Mouse (Mus musculus) liver, embryonic 14.5 days (tissue): ENCODE data around the gene Lrp10. TPM values are rescaled to one million over a fixed set of nuclear protein-coding genes. Genes with fewer than 3 reads are reported as not detected.

Experiments
- ATAC-seq: fragments of 200-750 bp; cut with Nextera tagmentation; 2 replicates; pipeline ENCODE4 v1.8.0; 2017; ENCODE audit warnings: moderate number of reproducible peaks, mild to moderate bottlenecking, moderate library complexity; ENCODE audit not compliant: insufficient read depth
- DNase-seq, 3 experiments: peaks; one replicate each; pipeline ENCODE4 v3.0.0-alpha.2; 2012 to 2013; ENCODE audit warnings: low read depth in 3 of 3, low spot score in 3 of 3
- H3K27ac ChIP-seq: fragments of 300-500 bp; sonication (generic); 2 replicates; pipeline ENCODE4 v1.5.1; 2014; ENCODE audit warnings: moderate library complexity, mild to moderate bottlenecking, control low read depth, inconsistent platforms
- H3K27me3 ChIP-seq: fragments of 300-500 bp; sonication (generic); 2 replicates; pipeline ENCODE4 v1.6.1; 2014; ENCODE audit warnings: mild to moderate bottlenecking, low read length, moderate library complexity; ENCODE audit not compliant: control insufficient read depth, insufficient read depth
- H3K36me3 ChIP-seq: fragments of 300-500 bp; sonication (generic); replicated peaks from 2 replicates; pipeline ENCODE4 v1.6.1; 2014; ENCODE audit warnings: low read depth; ENCODE audit not compliant: control insufficient read depth, insufficient read depth
- H3K4me1 ChIP-seq, 2 experiments: fragments of 200-500 bp in 1 of 2; fragments of 300-500 bp in 1 of 2; sonication (generic) in 1 of 2; replicated peaks; 2 replicates each; pipeline ENCODE4 v1.6.1; 2012 to 2014; ENCODE audit warnings: antibody characterized with exemption in 1 of 2, inconsistent platforms in 1 of 2, low read length in 1 of 2; ENCODE audit not compliant: control insufficient read depth in 2 of 2, insufficient read depth in 2 of 2
- H3K4me2 ChIP-seq: fragments of 300-500 bp; sonication (generic); 2 replicates; pipeline ENCODE4 v1.6.1; 2014; ENCODE audit warnings: low read depth, mild to moderate bottlenecking, control low read depth, moderate library complexity
- H3K4me3 ChIP-seq, 2 experiments: fragments of 200-500 bp in 1 of 2; fragments of 300-500 bp in 1 of 2; sonication (generic) in 1 of 2; 2 replicates each; pipeline ENCODE4 v1.5.1; 2012 to 2014; ENCODE audit warnings: low read depth in 2 of 2, low read length in 2 of 2, mild to moderate bottlenecking in 2 of 2, control low read depth in 1 of 2, inconsistent platforms in 1 of 2, moderate library complexity in 1 of 2; ENCODE audit not compliant: insufficient read depth in 1 of 2
- H3K9ac ChIP-seq: fragments of 300-500 bp; sonication (generic); replicated peaks from 2 replicates; pipeline ENCODE4 v1.6.1; 2014; ENCODE audit warnings: mild to moderate bottlenecking, control low read depth, moderate library complexity
- H3K9me3 ChIP-seq: fragments of 300-500 bp; sonication (generic); 2 replicates; pipeline ENCODE4 v1.6.1; 2016; ENCODE audit warnings: low read length, mixed read lengths; ENCODE audit not compliant: control insufficient read depth
- CTCF ChIP-seq: IDR thresholded peaks from 2 replicates; pipeline ENCODE4 v1.5.1; 2016; ENCODE audit warnings: antibody characterized with exemption, low read depth, control low read depth
- EP300 ChIP-seq: IDR thresholded peaks from 2 replicates; pipeline ENCODE4 v1.6.1; 2016; ENCODE audit warnings: antibody characterized with exemption, low read depth
- WGBS: fragments of 180-500 bp; shearing (Covaris S2); extraction: QIAGEN DNeasy Blood & Tissue Kit; methylation state at CpG from one replicate; pipeline ENCODE4 v1.1.7; 2014; ENCODE audit not compliant: insufficient replicate concordance; 5-methylcytosine and 5-hydroxymethylcytosine counted together
- polyA plus RNA-seq, 2 experiments: library from polyadenylated mRNA; depleted of rRNA in 1 of 2; stranded (reverse) in 1 of 2; unstranded in 1 of 2; fragments of >200 nt; fragmentation: Nextera tagmentation in 1 of 2; extraction: Ambion mirVana in 1 of 2; gene quantifications; 2 replicates each; pipeline versions ENCODE4 v1.2.1 to v1.2.3; 2012 to 2014

Gene Lrp10
- polyA plus RNA-seq, 2 experiments: 11.1 to 12.9 TPM

- TF ChIP-seq CTCF (no peak), EP300 (peak; percentile 66)
- peak within 1 kb of the TSS; percentile 66 for H3K27ac ChIP-seq
- H3K9ac ChIP-seq: peak within 1 kb of the TSS; percentile 63
- H3K4me2 ChIP-seq: peak within 1 kb of the TSS; percentile 86
- peak; percentile 72 for ATAC-seq
- peak; percentile 82 to 87 (median 83) for DNase-seq
- WGBS: under 1% methylated on average over 48 of the region's 48 CpGs
- no peaks in the 10 kb centered on the region; the same call in 1 of the 2 replicates for H3K36me3 ChIP-seq
- peaks cover 27 to 48% of the 10 kb centered on the region in 2 experiments for H3K4me1 ChIP-seq
- peak within 1 kb of the TSS; percentile 86 to 94 for H3K4me3 ChIP-seq
- no peaks in the 10 kb centered on the region for H3K9me3 ChIP-seq
- H3K27me3 ChIP-seq: peaks cover 15% of the 10 kb centered on the region
Measured at GRCm38 (mm10) chr14:54426689-54427398, 37.1 kb upstream of the Lrp10 start, which contains the start of gene Mrpl52. TSS of gene Mrpl52 (plus strand) at chr14:54426909.

GRCm38 (mm10) chr14:54427696-54428095 is 36.2 kb upstream of the Lrp10 start:
- no peak overlapping the region for H3K27ac ChIP-seq
- TF ChIP-seq CTCF: no peak
- no peak for TF ChIP-seq EP300
- H3K36me3 ChIP-seq: no peaks in the 10 kb centered on the region; the same call in 1 of the 2 replicates
- peaks cover 24% of the 10 kb centered on the region for H3K27me3 ChIP-seq
- WGBS: 79% methylated on average over 7 of the region's 7 CpGs
- ATAC-seq (no peak), DNase-seq (no peak)
- peak overlapping the region; percentile 86 for H3K4me2 ChIP-seq
- no peak overlapping the region; the same call in 1 of the 2 replicates for H3K9ac ChIP-seq
- no peaks in the 10 kb centered on the region for H3K9me3 ChIP-seq
- peak overlapping the region in 1 of 2 experiments; percentile 86; a peak in 2 of 4 replicates for H3K4me3 ChIP-seq
- peaks cover 27 to 48% of the 10 kb centered on the region in 2 experiments for H3K4me1 ChIP-seq

DNA sequence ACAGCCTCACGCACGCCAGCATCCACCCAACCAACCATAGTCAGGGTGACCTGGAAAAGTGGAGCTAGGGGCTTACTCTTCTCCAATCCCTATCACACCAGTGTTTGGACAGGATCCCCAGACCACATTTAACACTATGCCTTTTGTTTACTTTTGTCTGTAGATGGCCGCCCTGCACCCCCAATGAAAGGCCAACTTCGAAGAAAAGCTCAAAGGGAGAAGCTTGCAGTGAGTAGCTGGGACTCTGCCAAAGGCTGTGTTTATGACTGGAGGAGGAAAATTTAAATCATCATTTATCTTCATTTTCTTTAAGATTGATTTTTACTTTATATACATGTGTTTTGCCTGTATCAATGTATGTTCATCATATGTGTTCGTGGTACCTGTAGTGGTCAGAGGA is 35.5 kb upstream of the Lrp10 start:
- TF ChIP-seq CTCF (no peak), EP300 (no peak)
- H3K27ac ChIP-seq: no peak overlapping the region
- DNase-seq (no peak), ATAC-seq (no peak)
- no peaks in the 10 kb centered on the region for H3K9me3 ChIP-seq
- no peaks in the 10 kb centered on the region; the same call in 1 of the 2 replicates for H3K36me3 ChIP-seq
- peaks cover 27 to 48% of the 10 kb centered on the region in 2 experiments for H3K4me1 ChIP-seq
- no peak overlapping the region for H3K9ac ChIP-seq
- H3K4me2 ChIP-seq: peak overlapping the region; percentile 86; the same call in 1 of the 2 replicates
- WGBS: 86% methylated on average over 5 of the region's 5 CpGs
- peaks cover 31% of the 10 kb centered on the region for H3K27me3 ChIP-seq
- H3K4me3 ChIP-seq: no peak overlapping the region

GRCm38 (mm10) chr14:54429332-54430093 is 34.4 kb upstream of the Lrp10 start:
- no peak overlapping the region for H3K27ac ChIP-seq
- DNase-seq (no peak), ATAC-seq (no peak)
- peaks cover 33% of the 10 kb centered on the region for H3K27me3 ChIP-seq
- H3K9me3 ChIP-seq: no peaks in the 10 kb centered on the region
- TF ChIP-seq EP300: no peak
- TF ChIP-seq CTCF: no peak
- no peak overlapping the region for H3K9ac ChIP-seq
- WGBS: 46% methylated on average over 7 of the region's 7 CpGs
- no peaks in the 10 kb centered on the region; the same call in 1 of the 2 replicates for H3K36me3 ChIP-seq
- H3K4me1 ChIP-seq: peaks cover 21 to 40% of the 10 kb centered on the region in 2 experiments
- no peak overlapping the region for H3K4me2 ChIP-seq
- no peak overlapping the region for H3K4me3 ChIP-seq
